Mouse (Mus musculus) embryonic fibroblast, embryonic 13.5 days (primary cell): ENCODE measurements at regions not wholly inside any gene's neighbourhood (a gene's known extent, or its start where the extent isn't known, plus 50 kb on each side); places are given as distances from the start of the nearest gene placed in this dataset.

ENCODE experiments used
- H3K27ac ChIP-seq: 2 replicates; pipeline ENCODE4 v1.5.1; 2012; ENCODE audit warnings: low read length, control low read depth, inconsistent platforms; ENCODE audit not compliant: insufficient read depth
- H3K4me1 ChIP-seq: 2 replicates; pipeline ENCODE4 v1.6.1; 2011; ENCODE audit warnings: low read length; ENCODE audit not compliant: control insufficient read depth, insufficient read depth
- H3K4me3 ChIP-seq: 2 replicates; pipeline ENCODE4 v1.5.1; 2011; ENCODE audit warnings: mild to moderate bottlenecking, control low read depth, low read length; ENCODE audit not compliant: insufficient read depth
- CTCF ChIP-seq: IDR thresholded peaks from 2 replicates; pipeline ENCODE4 v1.5.1; 2011; ENCODE audit warnings: mild to moderate bottlenecking, control low read depth, low read length, moderate library complexity, borderline replicate concordance; ENCODE audit not compliant: insufficient read depth
- POLR2A ChIP-seq: IDR thresholded peaks from 2 replicates; pipeline ENCODE4 v1.6.1; 2011; ENCODE audit warnings: low read depth, mild to moderate bottlenecking, control low read depth, low read length, moderate library complexity

DNA sequence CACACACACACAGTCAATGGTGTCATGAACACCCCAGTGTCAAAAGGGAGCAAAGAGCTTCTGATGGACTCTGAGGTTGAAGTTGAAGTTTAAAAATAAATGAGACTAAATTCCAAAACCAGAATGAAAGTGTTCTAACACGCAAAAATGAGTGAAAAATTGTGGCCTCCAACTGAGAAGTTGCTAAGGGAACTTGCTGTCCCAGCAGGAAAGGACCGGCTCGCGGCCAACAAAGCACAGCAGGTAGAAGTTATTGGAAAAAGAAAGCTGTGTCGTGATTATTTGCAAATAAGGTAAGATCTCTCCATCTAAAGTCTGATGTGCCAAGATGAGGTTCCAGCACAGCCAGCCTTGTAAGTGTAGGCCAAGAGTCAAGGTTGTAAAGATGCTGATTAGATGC is 169.7 kb downstream of the Nrp2 start:
- H3K27ac ChIP-seq = no peak overlapping the region
- no peak overlapping the region for H3K4me3 ChIP-seq
- TF ChIP-seq CTCF (no peak), POLR2A (no peak)
- no peaks in the 10 kb centered on the region for H3K4me1 ChIP-seq

DNA sequence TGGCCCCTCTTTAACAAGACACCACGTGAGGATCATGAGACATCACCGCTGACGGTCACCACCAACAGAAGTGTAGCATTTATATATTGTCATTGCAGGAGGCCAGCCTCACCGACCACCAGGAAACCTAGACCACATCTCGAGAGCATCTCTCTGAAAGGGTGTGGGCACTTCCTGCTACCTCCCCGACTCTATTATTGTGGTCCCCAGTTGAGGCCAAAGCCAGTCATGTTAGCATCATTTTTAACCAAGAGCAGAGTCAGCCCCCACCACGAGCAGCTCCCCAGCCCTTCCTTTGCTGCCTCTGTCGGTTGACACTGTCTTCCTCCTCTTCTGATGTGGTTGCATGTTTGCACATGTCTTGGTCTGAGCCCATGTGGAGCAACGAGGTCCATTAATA is 172.5 kb downstream of the Nrp2 start:
- TF ChIP-seq CTCF = no peak
- TF ChIP-seq POLR2A = no peak
- H3K4me1 ChIP-seq = no peaks in the 10 kb centered on the region
- H3K4me3 ChIP-seq = no peak overlapping the region

DNA sequence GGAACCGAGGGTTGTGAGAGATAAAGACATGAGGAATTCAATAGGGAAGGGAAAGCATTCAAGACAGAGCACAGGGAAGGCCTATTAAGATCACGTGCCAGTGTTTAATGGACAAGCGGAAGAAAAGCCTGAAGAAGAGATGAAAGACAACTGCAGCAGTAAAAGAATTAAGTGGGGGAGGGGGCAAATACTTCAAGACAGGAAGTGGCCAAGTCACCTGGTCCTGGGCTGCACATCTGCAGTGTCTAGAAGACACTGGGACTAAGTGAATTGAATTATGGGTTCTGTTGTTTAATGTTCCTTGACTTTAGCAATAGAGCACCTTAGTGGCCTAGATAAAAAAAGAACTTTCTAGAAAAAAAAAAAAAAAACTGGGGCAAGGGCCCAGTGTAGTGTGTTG is 173.6 kb downstream of the Nrp2 start:
- H3K27ac ChIP-seq = no peak overlapping the region
- TF ChIP-seq POLR2A = no peak
- no peak for TF ChIP-seq CTCF
- no peak overlapping the region for H3K4me3 ChIP-seq
- H3K4me1 ChIP-seq = peaks cover 2% of the 10 kb centered on the region; the same call in 1 of the 2 replicates

More for the DNA sequence above, 172.5 kb downstream of the Nrp2 start:
- H3K27ac ChIP-seq = no peak overlapping the region

DNA sequence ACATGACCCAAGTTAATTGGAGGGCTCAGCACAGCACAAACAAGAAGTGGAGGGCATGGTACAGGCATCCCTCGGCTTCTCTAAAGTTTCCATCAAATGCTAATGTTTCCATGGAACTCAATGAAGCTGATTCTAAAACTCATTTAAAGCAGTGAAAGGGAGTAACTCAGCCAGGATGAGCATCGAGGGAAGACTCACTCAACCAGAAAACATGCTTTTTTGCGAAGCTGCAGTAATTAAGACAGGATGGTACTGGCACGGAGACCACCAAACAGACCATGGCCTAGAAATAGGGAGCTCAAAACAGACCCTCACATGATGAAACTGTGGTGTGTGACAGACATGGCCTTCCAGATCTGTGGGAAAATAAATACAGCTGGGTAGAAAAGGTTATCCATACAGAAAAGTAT is 177.8 kb downstream of the Nrp2 start:
- TF ChIP-seq POLR2A = no peak
- Histone ChIP-seq H3K4me3 (no peak overlapping the region), H3K4me1 (peaks cover 2% of the 10 kb centered on the region; the same call in 1 of the 2 replicates), H3K27ac (peak overlapping the region; percentile 73; the same call in 1 of the 2 replicates)

DNA sequence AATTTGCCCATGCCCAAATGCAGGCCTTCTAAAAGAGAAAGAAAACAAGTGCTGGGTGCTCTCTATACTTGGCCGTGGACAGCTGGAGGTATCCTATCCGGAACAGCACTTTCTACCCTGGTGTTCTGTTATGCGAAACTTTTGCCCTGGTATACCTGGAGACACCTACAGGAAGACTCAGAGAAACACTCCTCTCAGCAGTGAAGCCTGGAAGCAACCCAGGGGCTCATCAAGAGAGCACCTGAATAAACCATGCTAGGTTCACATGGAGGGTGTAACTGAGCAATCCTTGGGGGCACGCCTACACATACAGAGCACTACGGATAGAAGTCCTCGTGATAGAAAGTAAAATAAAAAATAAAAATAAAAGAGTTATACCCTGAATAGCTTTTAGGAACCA is 178.4 kb downstream of the Nrp2 start:
- H3K27ac ChIP-seq = peak overlapping the region; percentile 35; the same call in 1 of the 2 replicates
- no peak for TF ChIP-seq CTCF
- TF ChIP-seq POLR2A = no peak
- H3K4me1 ChIP-seq = peaks cover 2% of the 10 kb centered on the region; the same call in 1 of the 2 replicates
- H3K4me3 ChIP-seq = no peak overlapping the region

DNA sequence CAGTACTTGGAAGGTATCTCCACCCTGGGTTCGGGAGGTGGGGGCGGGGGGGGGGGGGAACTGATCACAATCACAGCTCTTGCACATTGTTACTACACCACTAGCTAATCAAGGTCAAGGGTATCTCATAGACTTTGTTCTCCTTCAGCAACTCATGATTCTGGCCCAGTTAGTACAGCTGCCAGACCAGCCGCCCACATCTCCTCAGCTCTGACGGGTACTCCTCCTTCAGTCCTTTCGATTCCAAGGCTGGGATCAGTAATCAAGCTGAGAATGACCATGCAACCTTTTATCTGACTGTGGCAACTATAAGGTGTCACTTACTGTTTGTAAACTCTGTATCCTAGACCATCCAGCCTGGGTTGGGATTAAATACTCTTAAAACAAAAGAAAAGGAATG is 178.9 kb downstream of the Nrp2 start:
- Histone ChIP-seq H3K4me3 (no peak overlapping the region), H3K4me1 (peaks cover 2% of the 10 kb centered on the region; the same call in 1 of the 2 replicates), H3K27ac (no peak overlapping the region)
- TF ChIP-seq POLR2A = no peak
- no peak for TF ChIP-seq CTCF

DNA sequence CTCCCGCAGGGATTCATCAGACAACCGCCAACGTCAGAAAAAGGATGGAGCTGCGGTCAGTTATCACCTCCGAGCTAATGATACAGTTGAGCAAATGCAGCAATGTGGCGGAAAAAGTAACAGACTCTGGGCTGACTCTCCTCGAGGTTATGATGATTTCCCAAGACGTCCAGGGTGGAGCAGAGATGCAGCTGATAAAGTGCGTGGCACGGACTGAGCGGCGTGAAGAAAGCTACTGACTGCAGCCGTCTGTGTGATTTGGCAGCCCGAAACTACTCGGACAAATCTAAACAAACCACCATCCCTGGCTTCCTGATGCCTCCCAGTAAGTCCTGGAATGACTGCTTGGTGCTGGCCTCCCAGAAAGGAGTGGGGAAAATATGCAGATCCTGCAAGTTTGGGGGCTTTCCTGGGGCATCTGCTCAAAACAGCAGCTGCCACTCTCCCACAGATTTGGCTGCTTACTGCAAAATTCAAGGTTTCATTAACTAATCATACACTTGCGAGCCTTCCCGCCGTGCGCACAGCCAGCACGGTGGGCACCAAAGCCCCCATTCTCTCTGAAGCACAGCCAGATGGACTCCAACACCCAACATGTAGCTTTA is 181.9 kb downstream of the Nrp2 start:
- peaks cover 7% of the 10 kb centered on the region for H3K4me1 ChIP-seq
- TF ChIP-seq CTCF (no peak), POLR2A (no peak)
- no peak overlapping the region for H3K27ac ChIP-seq
- no peak overlapping the region for H3K4me3 ChIP-seq

DNA sequence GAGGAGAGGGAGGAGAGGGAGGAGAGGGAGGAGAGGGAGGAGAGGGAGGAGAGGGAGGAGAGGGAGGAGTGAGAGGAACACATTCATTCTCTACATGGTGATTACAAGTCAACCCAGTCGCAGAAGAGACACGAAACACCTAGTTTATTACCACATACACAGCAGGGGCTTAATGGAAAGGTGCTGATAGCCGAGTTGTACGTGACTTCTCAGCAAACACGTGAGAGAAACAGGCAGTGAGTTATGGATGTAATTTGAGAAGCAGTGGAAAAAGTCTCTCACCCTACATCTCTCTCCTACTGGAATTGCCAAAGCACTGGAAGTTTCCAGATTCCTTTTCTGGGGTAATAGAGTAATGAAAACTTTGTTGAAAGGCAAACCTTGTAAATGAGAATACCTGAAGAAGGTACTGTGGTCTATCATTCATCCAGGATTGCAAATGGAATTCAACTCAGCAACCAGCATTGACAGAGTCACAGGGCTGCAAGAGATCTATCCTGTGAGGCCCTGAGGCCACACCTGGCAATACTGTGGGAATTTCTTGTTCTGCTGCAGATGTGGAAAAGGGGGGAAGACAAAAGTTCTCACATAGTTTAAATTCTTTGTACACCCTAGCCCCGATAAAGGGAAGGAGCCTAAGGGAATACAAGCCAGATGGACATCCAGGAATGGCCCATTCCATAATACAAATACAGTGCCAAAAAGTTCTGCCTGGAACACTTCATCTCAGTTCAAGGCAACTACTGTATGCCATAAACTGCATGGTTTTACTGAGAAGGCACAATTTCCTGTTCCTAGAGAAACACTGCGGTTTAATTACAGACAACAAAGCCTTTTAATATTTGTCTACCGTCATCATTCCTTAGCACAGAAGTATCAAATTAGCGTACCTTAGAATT is 184.7 kb downstream of the Nrp2 start:
- H3K27ac ChIP-seq = peak overlapping the region; percentile 61; the same call in 1 of the 2 replicates
- TF ChIP-seq CTCF (no peak), POLR2A (no peak)
- H3K4me3 ChIP-seq = no peak overlapping the region
- H3K4me1 ChIP-seq = peaks cover 5% of the 10 kb centered on the region; the same call in 1 of the 2 replicates

DNA sequence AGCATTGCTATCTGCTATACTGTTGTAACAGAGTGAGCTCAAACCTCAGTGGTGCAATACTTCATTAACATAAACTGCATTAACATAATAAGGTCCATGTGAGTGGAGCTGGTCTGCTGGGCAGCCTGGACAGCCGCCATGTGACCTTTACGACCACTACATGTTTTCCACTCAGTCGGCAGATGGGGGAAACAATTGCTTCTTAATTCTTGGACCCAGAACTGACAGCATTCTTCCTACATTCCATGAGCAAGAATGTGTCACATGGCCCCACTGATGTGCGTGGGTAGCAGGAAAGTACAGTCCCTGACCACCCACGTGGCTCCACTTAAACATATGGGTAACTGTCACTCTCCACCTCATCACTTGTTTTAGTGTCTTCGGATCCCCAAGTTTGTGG is 198.3 kb downstream of the Nrp2 start:
- H3K4me1 ChIP-seq = 0 out of 2 replicates have a peak, but pooled peaks cover 2% of the 10 kb centered on the region
- H3K27ac ChIP-seq = no peak overlapping the region
- TF ChIP-seq POLR2A (no peak), CTCF (no peak)
- no peak overlapping the region for H3K4me3 ChIP-seq

DNA sequence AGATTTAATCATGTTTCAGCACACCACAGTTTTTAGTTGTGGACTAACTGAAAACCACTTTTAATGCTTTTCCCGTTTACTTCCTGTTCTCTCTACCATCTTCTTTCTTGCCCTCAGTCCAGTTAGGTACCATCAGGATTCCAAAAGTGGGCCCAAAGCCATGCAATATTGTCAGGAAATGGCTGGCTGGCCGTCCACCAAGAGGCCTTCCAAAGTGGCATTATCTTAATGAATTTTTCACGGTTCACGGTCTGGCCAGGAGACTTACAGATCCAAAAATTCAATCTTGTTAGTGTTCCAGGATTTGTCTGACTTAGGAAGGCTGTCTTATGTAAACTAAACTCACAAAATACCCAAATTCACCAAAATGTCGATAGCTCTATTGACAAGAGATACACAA is 198.8 kb downstream of the Nrp2 start:
- H3K27ac ChIP-seq = no peak overlapping the region
- no peak overlapping the region for H3K4me3 ChIP-seq
- H3K4me1 ChIP-seq = 0 out of 2 replicates have a peak, but pooled peaks cover 2% of the 10 kb centered on the region
- TF ChIP-seq POLR2A = no peak
- TF ChIP-seq CTCF = no peak
